Mouse (Mus musculus): ENCODE data around the gene Defb18.

GRCm38 (mm10) chr1:18268845-18269244, 31.6 kb upstream of the Defb18 start:
- TF ChIP-seq POLR2A (IDR thresholded peaks at IDR 0.05; ENCODE audit: low read depth, low read length) (no peak), CTCF (IDR thresholded peaks at IDR 0.05; ENCODE audit: borderline replicate concordance, insufficient read depth, low read length) (no peak)
